ENCODE assay signal across 7 mouse cellular contexts in genomic region chr4:98722454-98722853, GRCm38 (mm10). TPM values are rescaled to one million over a fixed set of nuclear protein-coding genes. Genes with fewer than 3 reads are reported as not detected.
A peak's percentile ranks its signal among the peaks of the same experiment; 100 is the strongest.
DNase-seq lines count a peak whose midpoint lies in the region; ATAC-seq and TF ChIP-seq lines count a peak whose summit lies in the region.

No protein-coding gene starts in this region.

- no peaks in the 10 kb centered on the region for H3K9me3 ChIP-seq in ES-E14 (ENCODE audit: control insufficient read depth, insufficient read depth, low read depth, low read length)

- peak; percentile 86 for DNase-seq in ES-E14 (ENCODE audit: low read depth, low spot score)
- peak; percentile 18 for DNase-seq in adrenal gland, adult 8-10 months
- peak; percentile 85 for DNase-seq in embryo, embryonic 10.5 days (ENCODE audit: low spot score)
- DNase-seq in layer of hippocampus, postnatal 10 days (ENCODE audit: low spot score in 2 of 2) = peak; percentile 66 to 72
- peak; percentile 40 to 55 for DNase-seq in lung, postnatal 4 days
- peak; percentile 46 for DNase-seq in skeletal muscle tissue, adult 2 months (ENCODE audit: low read depth, low spot score)

- peak; percentile 86 for ATAC-seq in granulocyte monocyte progenitor cell, adult 5-6 weeks (replicated peaks; ENCODE audit: poor library complexity, severe bottlenecking)

- H3K36me3 ChIP-seq in ES-E14 (ENCODE audit: control insufficient read depth, insufficient read depth, low read length, poor library complexity, severe bottlenecking) = no peaks in the 10 kb centered on the region

- no peak overlapping the region for H3K9ac ChIP-seq in ES-E14 (ENCODE audit: insufficient read depth, low read depth, low read length, poor library complexity, severe bottlenecking)

- no peak overlapping the region for H3K4me3 ChIP-seq in ES-E14 (ENCODE audit: insufficient read depth in 1 of 2, low read depth in 1 of 2, low read length in 2 of 2, poor library complexity in 1 of 2, severe bottlenecking in 1 of 2)

- in situ Hi-C loops in ES-E14 (cut with MboI; ENCODE audit: low sequenced_read_pairs in 2 of 2, unreplicated experiment in 2 of 2) = loop anchor here in 1 of 2 experiments (10.0 to 25.0 kb wide), 2 partner anchors 162 to 465 kb away; partner anchors contain the start of gene Atg4c

- no peak overlapping the region for H3K27ac ChIP-seq in ES-E14 (ENCODE audit: insufficient read depth, low read depth, low read length, poor library complexity, severe bottlenecking)

- peaks cover 3 to 4% of the 10 kb centered on the region in 2 experiments; a peak in 1 of 4 replicates for H3K4me1 ChIP-seq in ES-E14 (ENCODE audit: control insufficient read depth in 2 of 2, insufficient read depth in 2 of 2, low read length in 2 of 2, poor library complexity in 1 of 2)

TF ChIP-seq in ES-E14, 5 proteins besides CTCF, POLR2A, EP300 and RAD21:
- TF ChIP-seq MAFK (IDR thresholded peaks at IDR 0.05; ENCODE audit: insufficient read depth, low read depth, low read length) (no peak), ZC3H11A (IDR thresholded peaks at IDR 0.05; ENCODE audit: borderline replicate concordance, low read depth, low read length) (peak; percentile 65; the same call in 1 of the 2 replicates), HCFC1 (IDR thresholded peaks at IDR 0.05; ENCODE audit: borderline replicate concordance, insufficient read depth, low read length) (no peak), ZNF384 (IDR thresholded peaks at IDR 0.05; ENCODE audit: low read depth, low read length) (no peak), CHD2 (IDR thresholded peaks at IDR 0.05; ENCODE audit: low read depth, low read length) (no peak)
TF ChIP-seq in ES-E14: peak in this region for 1.

RNA-seq across cellular contexts. Expression of gene L1td1, which starts 4.1 kb away (rescaled TPM):
- 234 and 286 TPM in 2 replicates for total RNA-seq in ES-E14 (2012; rRNA removed)
- under 1 TPM in 1 of 4 experiments, not detected in 3; 0.28 TPM for total RNA-seq in adrenal gland, adult 8-10 months (2022)
- total RNA-seq in granulocyte monocyte progenitor cell, adult 5-6 weeks (2014; fragmentation: Nextera tagmentation) = not detected in 2 replicates
- total RNA-seq in granulocyte monocyte progenitor cell, adult 5-6 weeks (2017) = not detected in 2 replicates
- under 1 TPM in 1 of 2 experiments, not detected in 1; 0.34 TPM for total RNA-seq in layer of hippocampus, postnatal 10 days (2021)

Comparison
In these comparisons a context has a peak if more than half of its experiments do, and no peak if none do; other contexts are left out.
1. DNase-seq: peak in every context shown above with its lines; median percentile 86 in ES-E14; 85 in embryo, embryonic 10.5 days; 69 in layer of hippocampus, postnatal 10 days; 48 in lung, postnatal 4 days; 46 in skeletal muscle tissue, adult 2 months; 18 in adrenal gland, adult 8-10 months.
2. RNA of gene L1td1, which starts 4.1 kb away (total RNA-seq): 234 to 286 TPM in ES-E14; 0.34 TPM in layer of hippocampus, postnatal 10 days, 0.28 TPM in adrenal gland, adult 8-10 months and not detected in granulocyte monocyte progenitor cell, adult 5-6 weeks; every median in the first group is over 100 times any median in the second.